Mouse (Mus musculus) brain, embryonic 14.5 days (tissue): Measurements from ENCODE around the gene Haspin.

Experiments used
- CTCF ChIP-seq: fragments of 200-500 bp; IDR thresholded peaks from 2 replicates; pipeline ENCODE4 v1.5.1; 2012; ENCODE audit warnings: inconsistent platforms, mild to moderate bottlenecking, moderate library complexity, borderline replicate concordance; ENCODE audit not compliant: insufficient read depth, insufficient read length; ENCODE audit errors: extremely low read depth
- POLR2A ChIP-seq: fragments of 200-500 bp; IDR thresholded peaks from 2 replicates; pipeline ENCODE4 v1.6.1; 2012; ENCODE audit warnings: mild to moderate bottlenecking, inconsistent platforms, borderline replicate concordance; ENCODE audit not compliant: poor library complexity, insufficient read depth, insufficient read length, severe bottlenecking; ENCODE audit errors: extremely low read depth

GRCm38 (mm10) chr11:73087700-73088480 lies 50.2 kb downstream of the Haspin start:
- no peak for TF ChIP-seq CTCF
- TF ChIP-seq POLR2A: no peak
